8 mouse cellular contexts compared by ENCODE assay signal in the genomic region with DNA sequence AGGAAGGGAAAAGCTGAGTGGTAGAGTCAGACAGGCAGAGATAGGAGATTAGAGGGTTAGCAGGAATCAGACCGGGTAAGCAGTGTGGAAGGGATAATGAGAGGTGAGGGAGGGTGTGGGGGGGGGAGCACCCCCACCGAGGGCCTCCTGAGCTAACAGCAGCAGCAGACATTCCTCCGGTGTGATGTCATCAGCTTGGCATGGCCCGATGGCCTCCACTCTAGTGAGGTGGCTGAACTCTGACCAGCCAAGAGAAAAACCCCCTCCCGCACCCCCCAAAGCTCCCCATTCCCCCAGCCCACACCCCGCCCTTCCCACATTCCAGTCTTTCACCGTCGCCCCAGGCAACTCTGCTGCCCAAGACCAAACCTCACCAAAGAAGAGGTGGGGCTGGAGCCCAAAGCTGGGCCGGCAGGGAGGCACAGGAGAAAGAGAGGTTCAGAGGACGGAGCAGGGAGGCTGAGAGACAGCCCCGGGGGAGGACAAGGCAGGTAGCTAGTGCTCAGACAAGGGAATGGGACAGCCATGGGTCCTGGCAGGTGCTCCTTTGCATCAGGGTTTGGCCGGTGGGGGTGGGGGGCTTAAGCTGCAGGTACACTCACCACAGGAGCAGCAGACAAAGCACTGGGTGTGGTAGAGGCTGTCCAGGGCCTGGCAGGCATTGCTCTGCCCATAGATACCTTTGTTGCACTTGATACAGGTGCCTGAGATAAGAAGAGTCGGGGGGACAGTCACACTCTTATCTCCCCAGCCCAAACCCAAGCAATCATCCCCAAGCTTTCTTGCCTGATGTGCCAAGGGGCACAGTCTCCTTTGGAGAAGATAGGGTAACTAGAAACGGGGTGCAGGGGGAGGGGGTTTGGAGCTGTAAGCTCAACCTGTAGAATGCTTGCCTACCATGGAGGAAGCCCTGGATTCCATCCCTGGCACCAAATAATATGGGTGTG. TPM values are rescaled to one million over a fixed set of nuclear protein-coding genes. Genes with fewer than 3 reads are reported as not detected.
DNase-seq lines count a peak whose midpoint lies in the region; ATAC-seq lines count a peak whose summit lies in the region.

No protein-coding gene starts in this region.

- DNase-seq in forelimb bud, embryonic 11.5 days (ENCODE audit: low read depth, low spot score), result peak; percentile 68
- peak; percentile 86 for DNase-seq in kidney, postnatal 10 days
- peak; percentile 87 for DNase-seq in mesoderm, embryonic 11.5 days (ENCODE audit: low read depth, low spot score)
- DNase-seq in layer of hippocampus, postnatal 36 days, result no peak
- DNase-seq in spleen, adult 12 weeks (ENCODE audit: low spot score), result no peak
- DNase-seq in cerebellum, adult 11 months, result no peak

- peaks cover 67% of the 10 kb centered on the region for H3K27me3 ChIP-seq in megakaryocyte, embryonic 14.5 days (replicated peaks)

- no peaks in the 10 kb centered on the region for H3K9me3 ChIP-seq in megakaryocyte, embryonic 14.5 days

- peak overlapping the region; percentile 38 for H3K4me3 ChIP-seq in megakaryocyte, embryonic 14.5 days (replicated peaks)

- ATAC-seq in megakaryocyte, adult 5-6 weeks (ENCODE audit: poor library complexity, severe bottlenecking), result no peak

- H3K36me3 ChIP-seq in megakaryocyte, embryonic 14.5 days (replicated peaks; ENCODE audit: low read length), result peaks cover 19% of the 10 kb centered on the region

- H3K4me1 ChIP-seq in megakaryocyte, embryonic 14.5 days, result peaks cover 68% of the 10 kb centered on the region

RNA-seq across cellular contexts. Expression of a gene that starts 4.3 kb away (rescaled TPM):
- polyA plus RNA-seq in megakaryocyte, embryonic 14.5 days (2012; ENCODE audit: insufficient read depth, low replicate concordance), result 1.0 and 2.6 TPM in 2 replicates
- 0.11 and 0.54 TPM in 2 replicates for total RNA-seq in megakaryocyte, adult 5-6 weeks (2015)
- 0.57 and 0.73 TPM in 2 replicates for total RNA-seq in megakaryocyte, adult 5-6 weeks (2017)
- 1 to 10 TPM in 1 of 2 experiments, under 1 TPM in 1; 0.95 to 1.5 TPM for total RNA-seq in layer of hippocampus, postnatal 36 days (2021)

RNA-seq across cellular contexts. Expression of a gene that starts 18.6 kb away (rescaled TPM):
- 1.1 and 21.3 TPM in 2 replicates for polyA plus RNA-seq in megakaryocyte, embryonic 14.5 days (2012; ENCODE audit: insufficient read depth, low replicate concordance)
- total RNA-seq in megakaryocyte, adult 5-6 weeks (2015), result 43.9 and 48.7 TPM in 2 replicates
- 50.6 and 51.6 TPM in 2 replicates for total RNA-seq in megakaryocyte, adult 5-6 weeks (2017)
- 1 to 10 TPM; 4.0 to 5.3 TPM for total RNA-seq in layer of hippocampus, postnatal 36 days (2021)

RNA-seq across cellular contexts. Expression of a gene that starts 32.7 kb away (rescaled TPM):
- 13.3 and 53.7 TPM in 2 replicates for polyA plus RNA-seq in megakaryocyte, embryonic 14.5 days (2012; ENCODE audit: insufficient read depth, low replicate concordance)
- 4.3 and 4.8 TPM in 2 replicates for total RNA-seq in megakaryocyte, adult 5-6 weeks (2015)
- total RNA-seq in megakaryocyte, adult 5-6 weeks (2017), result 4.1 and 4.9 TPM in 2 replicates
- total RNA-seq in layer of hippocampus, postnatal 36 days (2021), result 1 to 10 TPM; 4.7 to 5.5 TPM

RNA-seq across cellular contexts. Expression of a gene that starts 44.8 kb away (rescaled TPM):
- polyA plus RNA-seq in megakaryocyte, embryonic 14.5 days (2012; ENCODE audit: insufficient read depth, low replicate concordance), result 120 and 327 TPM in 2 replicates
- total RNA-seq in megakaryocyte, adult 5-6 weeks (2015), result 133 and 145 TPM in 2 replicates
- 41.4 and 51.1 TPM in 2 replicates for total RNA-seq in megakaryocyte, adult 5-6 weeks (2017)
- total RNA-seq in layer of hippocampus, postnatal 36 days (2021), result 100 to 1,000 TPM; 203 to 230 TPM

RNA-seq across cellular contexts. Expression of a gene that starts 48.2 kb away (rescaled TPM):
- not detected in 2 replicates for polyA plus RNA-seq in megakaryocyte, embryonic 14.5 days (2012; ENCODE audit: insufficient read depth, low replicate concordance)
- not detected in 2 replicates for total RNA-seq in megakaryocyte, adult 5-6 weeks (2015)
- total RNA-seq in megakaryocyte, adult 5-6 weeks (2017), result not detected in 2 replicates
- under 1 TPM; 0.23 to 0.27 TPM for total RNA-seq in layer of hippocampus, postnatal 36 days (2021)

Comparison
In these comparisons a context has a peak if more than half of its experiments do, and no peak if none do; other contexts are left out.
1. DNase-seq: peak in forelimb bud, embryonic 11.5 days (single experiment), kidney, postnatal 10 days (single experiment) and mesoderm, embryonic 11.5 days (single experiment); none in layer of hippocampus, postnatal 36 days (0 of 2), spleen, adult 12 weeks (single experiment) and cerebellum, adult 11 months (single experiment).
2. RNA of a gene that starts 18.6 kb away (total RNA-seq): 43.9 to 51.6 TPM in megakaryocyte, adult 5-6 weeks; 4.0 to 5.3 TPM in layer of hippocampus, postnatal 36 days; every median in the first group is over 4 times any median in the second.